Mouse (Mus musculus) B cell, adult 67 days (primary cell): Measurements from ENCODE around the gene Trp53tg5. TPM values are rescaled to one million over a fixed set of nuclear protein-coding genes. Genes with fewer than 3 reads are reported as not detected.

Experiments
- total RNA-seq, 2 experiments: library from RNA; stranded (reverse); gene quantifications; 4 replicates each; pipeline ENCODE4 v1.2.4; 2023

Gene Trp53tg5
- total RNA-seq, result not detected

GRCm38 (mm10) chr2:164473624-164474023 lies at the start of gene Trp53tg5:
Gene Trp53tg5 (minus strand): TSS chr2:164473724.

GRCm38 (mm10) chr2:164496847-164497690 lies 23.5 kb upstream of the Trp53tg5 start, which contains the start of gene Pigt:
Gene Pigt (plus strand): TSS chr2:164497520.

GRCm38 (mm10) chr2:164485681-164486257 lies 12.2 kb upstream of the Trp53tg5 start, which contains the start of gene Dbndd2:
Gene Dbndd2 (plus strand): TSS chr2:164486106.

GRCm38 (mm10) chr2:164460745-164461551 lies 12.6 kb downstream of the Trp53tg5 start, which contains the start of gene Gm20458:
Gene Gm20458 (plus strand): TSS chr2:164460967.

GRCm38 (mm10) chr2:164456864-164457300 lies 16.6 kb downstream of the Trp53tg5 start, which contains the start of gene Sys1:
Gene Sys1 (plus strand): TSS chr2:164456964.

GRCm38 (mm10) chr2:164443460-164444000 lies 30.0 kb downstream of the Trp53tg5 start, which contains the start of gene Sdc4:
Gene Sdc4 (minus strand): TSS chr2:164443887.

Other genes starting within 250 kb of the Trp53tg5 start
- gene Svs2, start 235.3 kb downstream of the Trp53tg5 start, total RNA-seq, result not detected
- not detected for gene Svs3b, start 217.1 kb downstream of the Trp53tg5 start, total RNA-seq
- gene Svs4, start 195.3 kb downstream of the Trp53tg5 start, total RNA-seq, result not detected
- gene Svs3a, start 184.5 kb downstream of the Trp53tg5 start, total RNA-seq, result not detected
- not detected for gene Svs6, start 157.0 kb downstream of the Trp53tg5 start, total RNA-seq
- gene Svs5, start 141.0 kb downstream of the Trp53tg5 start, total RNA-seq, result not detected
- gene Slpi, start 84.6 kb downstream of the Trp53tg5 start, total RNA-seq, result 1 to 10 TPM; 3.2 to 3.5 TPM
- gene Rbpjl, start 70.6 kb downstream of the Trp53tg5 start, total RNA-seq, result under 1 TPM; 0.29 to 0.59 TPM
- under 1 TPM; 0.36 to 0.64 TPM for gene Matn4, start 68.6 kb downstream of the Trp53tg5 start, total RNA-seq
- 100 to 1,000 TPM; 156 to 168 TPM for gene Sdc4, start 29.8 kb downstream of the Trp53tg5 start, total RNA-seq
- gene Sys1, start 16.8 kb downstream of the Trp53tg5 start, total RNA-seq, result 10 to 100 TPM; 58.9 to 62.8 TPM
- 1 to 10 TPM in 1 of 2 experiments, not detected in 1; 2.3 TPM for gene Gm20458, start 12.8 kb downstream of the Trp53tg5 start, total RNA-seq
- gene Dbndd2, start 12.4 kb upstream of the Trp53tg5 start, total RNA-seq, result 1 to 10 TPM; 6.5 to 9.3 TPM
- gene Pigt, start 23.8 kb upstream of the Trp53tg5 start, total RNA-seq, result 10 to 100 TPM; 72.9 to 79.0 TPM
- gene Wfdc2, start 88.7 kb upstream of the Trp53tg5 start, total RNA-seq, result not detected
- not detected for gene Spint3, start 99.7 kb upstream of the Trp53tg5 start, total RNA-seq
- gene Wfdc6a, start 111.7 kb upstream of the Trp53tg5 start, total RNA-seq, result not detected
- not detected for gene Eppin, start 119.9 kb upstream of the Trp53tg5 start, total RNA-seq
- gene Wfdc6b, start 139.8 kb upstream of the Trp53tg5 start, total RNA-seq, result not detected
- not detected for gene Wfdc8, start 139.9 kb upstream of the Trp53tg5 start, total RNA-seq
- gene Wfdc16, start 165.1 kb upstream of the Trp53tg5 start, total RNA-seq, result not detected
- not detected for gene Wfdc10, start 182.3 kb upstream of the Trp53tg5 start, total RNA-seq
- gene Wfdc9, start 182.9 kb upstream of the Trp53tg5 start, total RNA-seq, result not detected
- not detected for gene Wfdc11, start 200.4 kb upstream of the Trp53tg5 start, total RNA-seq
- not detected for gene Wfdc13, start 211.4 kb upstream of the Trp53tg5 start, total RNA-seq
- gene Spint4, start 224.8 kb upstream of the Trp53tg5 start, total RNA-seq, result not detected
- not detected for gene Spint5, start 241.6 kb upstream of the Trp53tg5 start, total RNA-seq